Mouse (Mus musculus) ES-E14 (cell line): ENCODE results near the gene Jak2. TPM values are rescaled to one million over a fixed set of nuclear protein-coding genes. Genes with fewer than 3 reads are reported as not detected.

Source experiments
- DNase-seq: peaks from one replicate; pipeline ENCODE4 v3.0.0-alpha.2; 2013; ENCODE audit warnings: low read depth, low spot score
- H3K27ac ChIP-seq: 2 replicates; pipeline ENCODE4 v1.5.1; 2012; ENCODE audit warnings: low read depth, mild to moderate bottlenecking, low read length, moderate library complexity, mixed read lengths; ENCODE audit not compliant: poor library complexity, insufficient read depth, severe bottlenecking
- H3K36me3 ChIP-seq: 2 replicates; pipeline ENCODE4 v1.6.1; 2012; ENCODE audit warnings: mild to moderate bottlenecking, low read length, moderate library complexity, mixed read lengths; ENCODE audit not compliant: control insufficient read depth, poor library complexity, insufficient read depth, severe bottlenecking
- H3K4me1 ChIP-seq, 2 experiments: fragments of 150-350 bp in 1 of 2; sonication (generic) in 1 of 2; 2 replicates each; pipeline ENCODE4 v1.6.1; 2012; ENCODE audit warnings: low read length in 2 of 2, mild to moderate bottlenecking in 1 of 2, mixed read lengths in 1 of 2; ENCODE audit not compliant: control insufficient read depth in 2 of 2, insufficient read depth in 2 of 2, poor library complexity in 1 of 2
- H3K4me3 ChIP-seq, 2 experiments: fragments of 150-350 bp in 1 of 2; sonication (generic) in 1 of 2; 2 replicates each; pipeline ENCODE4 v1.5.1; 2012; ENCODE audit warnings: low read length in 2 of 2, low read depth in 1 of 2, mild to moderate bottlenecking in 1 of 2, mixed read lengths in 1 of 2; ENCODE audit not compliant: insufficient read depth in 1 of 2, poor library complexity in 1 of 2, severe bottlenecking in 1 of 2
- H3K9ac ChIP-seq: 2 replicates; pipeline ENCODE4 v1.6.1; 2012; ENCODE audit warnings: low read depth, mild to moderate bottlenecking, low read length, mixed read lengths; ENCODE audit not compliant: poor library complexity, insufficient read depth, severe bottlenecking
- H3K9me3 ChIP-seq: fragments of 150-350 bp; sonication (generic); 2 replicates; pipeline ENCODE4 v1.6.1; 2012; ENCODE audit warnings: low read depth, mild to moderate bottlenecking, low read length; ENCODE audit not compliant: control insufficient read depth, insufficient read depth
- CHD2 ChIP-seq: IDR thresholded peaks from 2 replicates; pipeline ENCODE4 v1.6.1; 2014; ENCODE audit warnings: mild to moderate bottlenecking, low read depth, low read length, inconsistent platforms
- HCFC1 ChIP-seq: IDR thresholded peaks from 2 replicates; pipeline ENCODE4 v1.6.1; 2012; ENCODE audit warnings: low read length, inconsistent platforms, borderline replicate concordance; ENCODE audit not compliant: insufficient read depth
- MAFK ChIP-seq: IDR thresholded peaks from 2 replicates; pipeline ENCODE4 v1.6.1; 2014; ENCODE audit warnings: mild to moderate bottlenecking, low read depth, low read length, inconsistent platforms; ENCODE audit not compliant: insufficient read depth
- ZC3H11A ChIP-seq: IDR thresholded peaks from 2 replicates; pipeline ENCODE4 v1.6.1; 2012; ENCODE audit warnings: low read depth, mild to moderate bottlenecking, inconsistent platforms, low read length, borderline replicate concordance
- ZNF384 ChIP-seq: IDR thresholded peaks from 2 replicates; pipeline ENCODE4 v1.6.1; 2012; ENCODE audit warnings: low read depth, low read length, inconsistent platforms
- in situ Hi-C, 2 experiments: fragments of 600-800 bp; cut with MboI; formaldehyde crosslinking; loops; one replicate each; pipeline ENCODE4 v1.15.1; 2025; ENCODE audit warnings: low sequenced_read_pairs in 2 of 2, inconsistent platforms in 1 of 2; ENCODE audit not compliant: unreplicated experiment in 2 of 2
- total RNA-seq: library from RNA; depleted of rRNA; stranded (reverse); fragments of 300-350 nt; gene quantifications from 2 replicates; pipeline ENCODE4 v1.2.3, GENCODE M21; 2012

The Jak2 gene
- total RNA-seq, 1 experiment, result 12.2 TPM

DNA sequence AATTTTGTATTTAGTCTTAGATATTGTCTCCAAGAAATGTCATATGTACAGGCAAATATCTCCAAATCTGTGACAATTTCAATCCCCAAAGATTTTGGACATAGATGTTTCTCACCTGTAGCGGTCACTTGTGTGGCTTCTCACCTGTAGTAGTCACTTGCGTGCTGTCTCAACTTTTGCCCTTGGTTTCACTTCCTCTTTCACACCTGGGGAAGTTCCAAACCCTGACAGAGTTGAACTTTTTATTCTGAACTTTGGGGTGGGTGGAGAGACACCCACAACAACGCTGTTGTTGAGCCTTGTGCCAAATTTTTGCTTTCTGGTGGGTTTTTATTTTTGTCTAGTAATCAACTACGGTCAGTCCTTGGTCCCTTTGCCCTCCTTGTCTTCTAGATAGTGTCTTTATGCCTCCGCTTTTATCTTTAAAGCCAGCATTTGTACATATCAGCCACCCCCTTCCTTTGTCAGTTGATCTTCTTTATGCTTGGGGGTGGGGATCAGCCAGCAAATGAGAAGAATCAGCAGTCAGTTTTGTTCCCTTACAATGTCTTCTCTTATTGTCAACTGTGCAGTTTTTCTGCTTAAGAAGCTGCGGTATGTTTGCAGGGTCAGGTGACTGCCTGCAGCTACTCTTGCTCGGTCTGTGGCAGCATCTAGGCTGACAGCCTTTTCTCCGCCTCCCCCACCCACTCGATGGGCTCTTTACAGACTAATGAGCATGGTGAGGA lies 14.8 kb upstream of the Jak2 start:
- no peak for DNase-seq
- in situ Hi-C loops, result no loop called here

DNA sequence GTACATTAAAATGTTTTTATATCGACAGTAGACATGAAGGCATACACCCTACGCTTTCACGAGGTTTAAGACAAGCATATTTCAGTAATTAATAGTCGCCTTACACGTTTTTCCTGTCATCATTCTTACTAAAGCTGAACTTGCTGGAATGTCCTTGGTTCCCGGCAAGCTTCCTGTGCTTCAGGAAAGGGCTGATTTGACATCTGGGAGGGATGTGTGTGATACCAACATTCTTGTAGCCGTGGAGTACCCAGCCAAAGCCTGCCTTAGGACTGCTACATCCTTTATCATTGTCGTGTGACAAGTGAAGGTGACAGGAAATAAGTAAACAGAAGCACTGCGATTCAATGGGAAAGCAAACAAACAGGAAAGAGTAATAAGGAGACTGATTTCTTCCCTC lies 13.5 kb upstream of the Jak2 start:
- in situ Hi-C loops, result no loop called here
- Histone ChIP-seq H3K36me3 (no peaks in the 10 kb centered on the region), H3K4me1 (peaks cover 0 to 2% of the 10 kb centered on the region in 2 experiments; a peak in 1 of 4 replicates), H3K27ac (no peak overlapping the region), H3K9me3 (no peaks in the 10 kb centered on the region), H3K4me3 (no peak overlapping the region), H3K9ac (no peak overlapping the region)
- no peak for TF ChIP-seq ZNF384
- no peak for TF ChIP-seq HCFC1
- no peak for TF ChIP-seq CHD2
- TF ChIP-seq MAFK, result no peak
- TF ChIP-seq ZC3H11A, result no peak
- DNase-seq, result no peak

More for the DNA sequence above, 14.8 kb upstream of the Jak2 start:
- no peak overlapping the region for H3K27ac ChIP-seq
- H3K9me3 ChIP-seq, result no peaks in the 10 kb centered on the region
- H3K36me3 ChIP-seq, result no peaks in the 10 kb centered on the region
- H3K4me3 ChIP-seq, result no peak overlapping the region
- no peak overlapping the region for H3K9ac ChIP-seq
- peaks cover 0 to 2% of the 10 kb centered on the region in 2 experiments; a peak in 1 of 4 replicates for H3K4me1 ChIP-seq
- no peak for TF ChIP-seq MAFK
- TF ChIP-seq HCFC1, result no peak
- TF ChIP-seq ZNF384, result no peak
- no peak for TF ChIP-seq ZC3H11A
- TF ChIP-seq CHD2, result no peak

DNA sequence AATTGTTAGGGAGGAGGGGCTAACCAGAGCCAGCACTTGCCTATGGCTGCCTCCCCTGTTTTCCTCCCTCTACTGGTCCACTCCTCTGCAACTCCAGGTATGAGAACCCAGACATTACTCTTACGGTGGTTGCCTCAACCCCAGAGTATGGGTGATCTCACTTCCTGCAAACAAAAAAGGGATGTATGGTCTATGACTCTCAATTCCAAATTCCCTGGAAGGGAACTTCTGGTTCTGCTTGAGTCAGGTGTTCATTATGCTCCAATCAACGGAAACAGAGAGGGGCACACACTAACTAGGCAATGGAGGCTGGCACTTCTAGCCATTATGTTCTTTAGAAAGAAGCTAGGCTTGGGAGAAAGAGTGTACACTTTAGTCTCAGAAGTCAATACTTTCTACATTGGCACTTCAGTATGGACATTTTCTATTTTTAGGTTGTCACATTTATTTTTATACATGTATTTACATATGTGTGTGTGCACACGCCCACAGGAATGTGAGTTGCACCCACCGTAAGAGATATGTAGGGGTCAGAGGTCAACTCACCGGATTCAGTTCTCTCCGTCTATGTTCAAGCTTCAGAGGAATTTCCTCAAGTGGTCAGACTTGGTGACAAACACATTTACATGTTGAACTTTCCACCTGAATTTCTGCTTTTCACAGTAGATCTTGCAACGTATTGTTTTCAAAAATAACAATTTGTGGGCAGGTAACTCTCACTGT lies 12.0 kb upstream of the Jak2 start:
- no peak for DNase-seq
- Histone ChIP-seq H3K9ac (no peak overlapping the region), H3K4me1 (peaks cover 0 to 2% of the 10 kb centered on the region in 2 experiments; a peak in 1 of 4 replicates), H3K4me3 (no peak overlapping the region), H3K9me3 (no peaks in the 10 kb centered on the region), H3K27ac (no peak overlapping the region), H3K36me3 (no peaks in the 10 kb centered on the region)
- in situ Hi-C loops, result no loop called here
- no peak for TF ChIP-seq HCFC1
- TF ChIP-seq ZNF384, result no peak
- TF ChIP-seq MAFK, result no peak
- TF ChIP-seq ZC3H11A, result no peak
- no peak for TF ChIP-seq CHD2

DNA sequence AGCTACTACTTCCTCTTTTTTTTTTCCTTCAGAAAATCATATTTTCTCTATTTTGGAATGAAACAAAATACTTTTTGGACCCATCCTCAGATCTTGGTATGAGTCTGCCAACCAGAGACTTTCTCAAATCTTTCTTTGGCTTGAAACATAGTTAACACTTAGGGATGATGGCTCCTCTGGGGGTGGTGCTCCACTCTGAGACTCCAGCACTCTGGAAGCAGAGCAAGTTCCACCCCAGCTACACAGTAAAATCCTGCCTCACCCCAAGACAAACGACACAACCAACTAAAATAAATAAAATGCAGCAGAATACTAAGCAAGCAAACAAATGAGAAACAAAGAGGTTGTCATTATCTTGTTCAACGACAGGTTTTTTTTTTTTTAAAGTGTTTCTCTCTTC lies 11.0 kb upstream of the Jak2 start:
- no peak for DNase-seq

More for the DNA sequence above, 11.0 kb upstream of the Jak2 start:
- H3K9ac ChIP-seq, result no peak overlapping the region
- no peaks in the 10 kb centered on the region for H3K9me3 ChIP-seq
- no peak overlapping the region for H3K4me3 ChIP-seq
- H3K36me3 ChIP-seq, result no peaks in the 10 kb centered on the region
- in situ Hi-C loops, result no loop called here
- no peak overlapping the region for H3K27ac ChIP-seq
- no peak for TF ChIP-seq CHD2
- TF ChIP-seq ZNF384, result no peak
- TF ChIP-seq ZC3H11A, result no peak
- TF ChIP-seq HCFC1, result no peak
- TF ChIP-seq MAFK, result no peak
- peaks cover 0 to 2% of the 10 kb centered on the region in 2 experiments; a peak in 1 of 4 replicates for H3K4me1 ChIP-seq
